Mouse (Mus musculus): ENCODE results near the gene Mgll.

GRCm38 (mm10) chr6:88804966-88805577 lies 80.9 kb downstream of the Mgll start:
- TF ChIP-seq POLR2A (IDR thresholded peaks at IDR 0.05; ENCODE audit: low read depth, low read length) (no peak), CTCF (IDR thresholded peaks at IDR 0.05; ENCODE audit: borderline replicate concordance, insufficient read depth, low read length) (no peak)
